Mouse (Mus musculus) cortical plate, adult 2 months (tissue): ENCODE measurements around the gene Coq3. TPM values are rescaled to one million over a fixed set of nuclear protein-coding genes. Genes with fewer than 3 reads are reported as not detected.

Source experiments
- H3K27ac ChIP-seq: fragments of 200-500 bp; 2 replicates; pipeline ENCODE4 v1.5.1; 2012; ENCODE audit warnings: low read length, control low read depth, inconsistent platforms; ENCODE audit not compliant: insufficient read depth
- H3K4me1 ChIP-seq: fragments of 200-500 bp; 2 replicates; pipeline ENCODE4 v1.6.1; 2011; ENCODE audit warnings: low read length; ENCODE audit not compliant: control insufficient read depth, insufficient read depth
- H3K4me3 ChIP-seq: fragments of 200-500 bp; 2 replicates; pipeline ENCODE4 v1.5.1; 2011; ENCODE audit warnings: mild to moderate bottlenecking, low read length, control low read depth; ENCODE audit not compliant: insufficient read depth
- CTCF ChIP-seq: fragments of 200-500 bp; IDR thresholded peaks from 2 replicates; pipeline ENCODE4 v1.5.1; 2011; ENCODE audit warnings: mild to moderate bottlenecking, control low read depth, low read length; ENCODE audit not compliant: insufficient read depth; ENCODE audit errors: extremely low read depth
- POLR2A ChIP-seq: fragments of 200-500 bp; IDR thresholded peaks from 2 replicates; pipeline ENCODE4 v1.6.1; 2011; ENCODE audit warnings: mild to moderate bottlenecking, low read length, control low read depth; ENCODE audit not compliant: insufficient read depth; ENCODE audit errors: extremely low read depth
- polyA plus RNA-seq: library from polyadenylated mRNA; depleted of rRNA; stranded (reverse); fragments of >200 nt; gene quantifications from 2 replicates; pipeline ENCODE4 v1.2.3, GENCODE M21; 2012; rRNA removed

Coq3 gene
- polyA plus RNA-seq: 10.7 and 11.5 TPM in 2 replicates

DNA sequence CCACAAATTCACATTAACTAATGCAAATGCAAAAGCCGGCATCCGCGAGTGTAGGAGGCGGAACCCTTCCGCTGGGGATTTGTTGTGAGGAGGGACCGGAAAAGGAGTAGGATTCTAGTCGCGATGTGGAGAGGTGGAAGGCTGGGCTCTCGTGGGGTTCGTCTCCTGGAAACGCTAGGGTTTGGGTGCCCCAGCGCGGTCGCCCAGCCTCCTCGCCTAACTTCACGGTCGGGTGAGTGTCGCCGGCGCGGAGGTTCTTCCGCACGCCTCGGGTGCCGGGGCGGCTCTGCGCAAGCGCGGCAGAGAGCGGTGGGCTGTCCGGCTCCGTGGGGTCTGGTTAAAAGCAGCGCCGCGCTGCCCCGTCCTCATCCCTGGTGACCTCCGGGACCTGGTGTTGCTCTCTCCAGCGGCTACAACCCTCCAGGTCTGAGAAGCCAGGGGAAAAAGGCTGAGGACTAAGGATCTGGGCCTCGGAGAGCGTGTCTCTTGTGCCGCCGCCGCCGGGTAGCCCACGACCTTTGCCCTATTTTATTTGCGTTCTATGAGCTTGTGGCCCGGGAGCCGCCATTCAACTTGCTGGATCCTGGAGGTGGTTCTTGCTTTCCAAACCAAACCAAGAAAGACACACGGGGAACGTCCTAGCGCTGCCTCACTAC, at the start of gene Coq3:
Gene Coq3, plus strand, starts transcription at position 109 of the 656 bp plus-strand sequence.
- Histone ChIP-seq H3K27ac (peak within 1 kb of the TSS; percentile 82), H3K4me1 (no peaks in the 10 kb centered on the region), H3K4me3 (peak within 1 kb of the TSS; percentile 77)
- TF ChIP-seq POLR2A (peak; percentile 73; the same call in 1 of the 2 replicates), CTCF (no peak)

DNA sequence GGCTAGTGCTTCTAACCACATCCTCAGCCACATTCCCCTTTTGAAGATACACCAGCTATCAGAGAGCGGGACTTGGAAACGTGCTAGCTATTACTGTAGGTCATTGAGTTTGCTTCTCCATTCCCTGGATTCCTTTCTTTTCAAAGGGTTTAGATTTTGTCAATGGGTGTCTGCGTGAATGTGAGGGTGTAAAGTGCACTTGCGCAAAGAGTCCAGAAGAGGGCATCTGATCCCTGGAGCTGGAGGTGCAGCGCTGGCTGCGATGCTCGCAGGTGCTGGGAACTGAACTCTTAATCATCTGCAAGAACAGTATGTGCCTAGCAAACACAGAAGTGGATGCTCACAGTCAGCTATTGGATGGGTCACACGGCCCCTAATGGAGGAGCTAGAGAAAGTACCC, 46.6 kb upstream of the Coq3 start:
- Histone ChIP-seq H3K4me3 (no peak overlapping the region), H3K4me1 (no peaks in the 10 kb centered on the region), H3K27ac (no peak overlapping the region)
- no peak for TF ChIP-seq POLR2A
- TF ChIP-seq CTCF: no peak

DNA sequence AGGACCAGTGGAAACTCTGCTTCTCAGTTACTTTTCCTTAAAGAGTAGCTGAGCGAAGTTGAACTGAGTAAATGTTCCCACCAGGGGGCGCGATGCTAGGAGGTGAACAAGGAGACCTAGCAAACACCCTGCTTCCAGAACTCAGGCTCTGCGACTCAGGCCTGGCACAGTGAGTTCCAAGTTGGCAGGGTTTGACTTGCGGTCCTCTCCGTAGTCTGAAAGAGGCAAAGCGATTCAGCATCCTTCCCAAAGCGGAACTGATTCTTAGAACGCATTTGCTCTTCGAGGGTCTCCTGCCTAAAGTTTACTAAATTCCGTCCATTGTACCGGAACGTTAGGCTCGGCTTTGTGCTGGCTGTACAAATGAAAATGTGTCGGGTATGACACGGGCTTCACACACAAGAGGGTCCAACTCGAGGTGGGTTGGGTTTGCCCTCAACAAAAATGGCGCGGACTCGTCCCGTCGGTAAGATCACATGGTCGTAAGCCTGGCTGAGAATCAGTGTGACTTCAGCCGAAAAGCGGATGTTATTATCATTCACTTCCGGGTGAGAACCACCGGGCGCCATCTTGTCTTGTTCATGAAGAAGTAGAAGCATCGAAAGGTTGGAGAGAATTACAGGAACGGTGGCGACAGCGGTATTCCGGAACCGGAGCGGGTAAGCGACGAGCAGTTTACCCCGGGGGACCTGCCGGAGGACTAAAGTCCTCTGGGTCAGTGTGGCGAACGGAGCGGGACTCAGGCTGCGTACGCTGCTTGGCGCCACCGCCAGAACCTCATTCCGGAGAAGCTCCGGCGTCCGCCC, 31.8 kb upstream of the Coq3 start, which contains the start of gene Pnisr:
Gene Pnisr, plus strand, starts transcription at position 103 of the 806 bp plus-strand sequence.
- H3K27ac ChIP-seq: peak within 1 kb of the TSS; percentile 94
- peak within 1 kb of the TSS; percentile 52 for H3K4me3 ChIP-seq
- H3K4me1 ChIP-seq: peaks cover 4% of the 10 kb centered on the region
- peak; percentile 41; the same call in 1 of the 2 replicates for TF ChIP-seq POLR2A
- peak; percentile 83 for TF ChIP-seq CTCF

DNA sequence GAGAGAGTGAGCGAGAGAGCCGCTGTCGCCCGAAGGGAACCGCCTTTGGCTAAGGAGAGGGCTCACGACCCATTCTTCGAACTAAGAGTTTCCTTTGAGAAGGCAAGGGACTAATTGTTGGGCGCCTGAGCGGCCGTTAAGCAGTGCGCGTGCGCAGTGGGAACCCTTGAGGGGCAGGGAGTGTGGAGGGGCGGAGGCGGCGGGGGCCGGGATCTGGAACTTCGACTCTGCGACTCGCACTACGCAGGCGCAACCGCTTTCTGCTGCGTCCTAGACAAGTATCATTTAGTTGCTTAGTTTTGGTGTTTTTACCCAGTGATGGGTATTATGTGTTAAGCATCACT, 31.2 kb upstream of the Coq3 start:
- peak overlapping the region; percentile 52 for H3K4me3 ChIP-seq
- TF ChIP-seq POLR2A (peak; percentile 51; the same call in 1 of the 2 replicates), CTCF (no peak)
- H3K4me1 ChIP-seq: peaks cover 4% of the 10 kb centered on the region
- H3K27ac ChIP-seq: peak overlapping the region; percentile 94

DNA sequence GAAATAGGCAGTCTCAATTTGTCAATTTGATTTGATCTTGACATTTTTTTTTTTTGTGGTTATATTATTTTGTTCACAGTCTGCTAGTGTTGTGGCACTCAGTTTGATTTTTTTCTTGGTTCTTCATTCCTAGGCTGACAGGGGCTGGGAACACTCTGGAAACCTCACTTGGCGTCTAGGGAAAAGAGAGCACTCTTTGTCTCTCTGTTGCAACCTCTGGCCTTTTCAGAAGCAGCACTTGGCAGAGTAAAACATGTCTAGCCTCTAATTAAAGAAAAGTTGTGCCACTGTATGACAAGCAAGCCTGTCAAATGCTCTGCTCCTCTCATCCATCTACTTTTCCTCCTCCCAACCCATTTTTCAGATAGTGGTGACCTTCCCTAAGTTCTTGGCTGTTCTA, 22.0 kb upstream of the Coq3 start:
- Histone ChIP-seq H3K4me3 (no peak overlapping the region), H3K4me1 (no peaks in the 10 kb centered on the region; the same call in 1 of the 2 replicates), H3K27ac (no peak overlapping the region)
- no peak for TF ChIP-seq CTCF
- no peak for TF ChIP-seq POLR2A

DNA sequence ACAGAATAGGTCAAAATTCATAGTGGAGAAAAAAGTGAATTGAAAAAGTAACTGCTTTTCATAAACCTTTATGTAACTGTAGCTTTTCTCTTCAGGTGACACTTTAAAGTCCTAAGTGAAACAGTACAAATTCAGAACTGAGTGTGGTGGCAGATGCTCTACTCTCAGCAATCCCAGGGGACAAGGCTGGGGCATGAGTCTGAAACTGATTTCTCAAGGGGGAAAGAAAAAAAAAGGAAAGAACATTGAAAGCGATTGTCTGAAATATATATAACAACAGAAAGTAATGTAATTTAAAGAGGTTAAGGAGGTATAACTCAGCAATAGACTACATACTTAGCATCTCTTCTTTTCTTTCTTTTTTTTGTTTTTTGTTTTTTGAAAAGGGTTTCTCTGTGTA, 14.2 kb upstream of the Coq3 start:
- Histone ChIP-seq H3K27ac (no peak overlapping the region), H3K4me3 (no peak overlapping the region), H3K4me1 (no peaks in the 10 kb centered on the region)
- no peak for TF ChIP-seq POLR2A
- TF ChIP-seq CTCF: no peak

DNA sequence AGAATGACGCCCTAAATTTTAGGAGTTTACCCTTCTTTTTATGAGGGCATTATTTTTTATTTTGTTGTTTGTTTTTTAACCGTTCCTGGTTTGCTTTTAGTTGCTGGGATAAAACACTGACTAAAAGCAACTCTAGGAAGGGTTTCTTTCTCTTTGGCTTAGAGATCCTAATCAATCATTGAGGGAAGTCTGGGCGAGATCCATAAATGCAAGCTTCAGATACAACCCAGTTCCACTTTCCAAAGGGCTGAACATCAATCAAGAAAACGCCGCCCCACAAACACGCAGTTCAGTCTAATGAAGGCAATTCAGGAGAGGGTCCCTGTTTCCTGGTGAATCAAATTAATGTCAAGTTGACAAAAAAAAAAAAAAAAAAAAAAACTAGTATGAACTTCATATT, 697 bp upstream of the Coq3 start:
- no peak for TF ChIP-seq POLR2A
- TF ChIP-seq CTCF: no peak
- Histone ChIP-seq H3K4me3 (no peak overlapping the region; the same call in 1 of the 2 replicates), H3K27ac (no peak overlapping the region), H3K4me1 (no peaks in the 10 kb centered on the region)

DNA sequence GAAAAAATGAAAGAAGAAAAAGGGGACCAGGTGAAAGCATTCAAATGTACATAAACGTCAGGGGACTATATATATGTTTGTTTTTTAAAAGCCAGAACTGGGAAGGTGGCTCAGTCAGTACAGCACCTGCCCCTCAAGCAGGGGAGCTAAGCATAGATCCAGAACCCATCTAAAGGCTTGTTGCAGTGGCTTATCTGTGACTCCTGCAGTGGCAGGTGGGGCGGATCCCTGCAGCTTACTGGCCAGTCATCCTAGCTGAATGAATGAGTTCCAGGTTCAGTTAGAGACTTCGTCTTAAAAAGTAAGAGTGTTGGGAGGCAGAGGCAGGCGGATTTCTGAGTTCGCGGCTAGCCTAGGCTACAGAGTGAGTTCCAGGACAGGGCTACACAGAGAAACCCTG, 3.3 kb downstream of the Coq3 start:
- Histone ChIP-seq H3K4me1 (no peaks in the 10 kb centered on the region), H3K27ac (no peak overlapping the region), H3K4me3 (no peak overlapping the region)
- TF ChIP-seq CTCF (no peak), POLR2A (no peak)

DNA sequence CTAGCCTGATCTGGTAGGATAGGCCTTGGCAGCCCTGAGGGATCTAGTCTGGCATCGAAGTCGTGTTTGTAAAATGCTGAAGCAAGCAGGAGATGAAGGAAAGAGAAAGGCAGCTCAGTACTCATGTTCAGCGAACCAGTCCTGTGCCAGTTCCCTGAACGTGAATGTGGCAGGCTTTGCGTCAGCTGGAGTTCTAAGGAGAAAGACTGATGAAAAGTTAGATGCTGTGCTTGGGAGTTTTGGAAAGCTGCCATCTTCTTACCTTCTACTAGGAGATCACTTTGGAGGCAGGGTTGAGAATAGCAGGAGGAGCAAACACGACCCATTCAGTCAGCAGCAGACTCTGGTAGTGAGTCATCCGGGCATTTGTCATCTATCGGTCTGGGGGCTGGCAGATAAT, 6.4 kb downstream of the Coq3 start:
- no peak for TF ChIP-seq CTCF
- TF ChIP-seq POLR2A: no peak

More for the DNA sequence above, 6.4 kb downstream of the Coq3 start:
- Histone ChIP-seq H3K4me3 (no peak overlapping the region), H3K4me1 (no peaks in the 10 kb centered on the region), H3K27ac (no peak overlapping the region)
